Mouse (Mus musculus) retina, postnatal 1 day (tissue): ENCODE data around the gene Usp47.

ENCODE experiments used
- DNase-seq: peaks from one replicate; pipeline ENCODE4 v3.0.0-alpha.2; 2012

Usp47 gene

DNA sequence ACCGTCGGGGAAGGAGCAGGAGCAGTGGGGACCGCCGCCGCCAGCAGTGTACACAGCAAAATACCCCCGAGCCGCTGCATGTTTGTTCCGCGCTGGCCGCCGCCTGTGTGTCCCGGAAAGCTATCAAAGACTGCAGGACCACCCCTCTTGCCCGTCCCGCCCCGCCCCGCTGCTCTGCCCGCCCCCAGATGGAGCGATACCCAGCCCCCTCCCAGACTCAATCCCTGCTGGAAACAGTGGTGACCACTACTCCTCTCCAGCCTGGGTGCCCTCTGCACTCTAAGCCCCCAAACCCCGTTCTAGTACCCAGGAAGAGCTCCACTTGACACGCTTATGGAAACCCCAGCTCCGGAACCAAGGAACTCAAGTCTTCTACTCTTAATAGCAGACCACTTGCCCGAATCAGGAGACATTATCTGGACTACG lies 135.0 kb downstream of the Usp47 start:
- DNase-seq = peak; percentile 80

- DNase-seq = peak; percentile 88
Measured at GRCm38 (mm10) chr7:112158942-112159341, 135.6 kb downstream of the Usp47 start, which contains the start of gene Dkk3. Gene Dkk3, minus strand, starts transcription at chr7:112159057.

- DNase-seq = peak; percentile 67
Measured at GRCm38 (mm10) chr7:112159835-112160234, 136.5 kb downstream of the Usp47 start.
